Mouse (Mus musculus) embryonic fibroblast, embryonic 13.5 days (primary cell): ENCODE measurements around the gene Gm5460.

Source experiments
- CTCF ChIP-seq: IDR thresholded peaks from 2 replicates; pipeline ENCODE4 v1.5.1; 2011; ENCODE audit warnings: mild to moderate bottlenecking, control low read depth, low read length, moderate library complexity, borderline replicate concordance; ENCODE audit not compliant: insufficient read depth
- POLR2A ChIP-seq: IDR thresholded peaks from 2 replicates; pipeline ENCODE4 v1.6.1; 2011; ENCODE audit warnings: low read depth, mild to moderate bottlenecking, control low read depth, low read length, moderate library complexity

DNA sequence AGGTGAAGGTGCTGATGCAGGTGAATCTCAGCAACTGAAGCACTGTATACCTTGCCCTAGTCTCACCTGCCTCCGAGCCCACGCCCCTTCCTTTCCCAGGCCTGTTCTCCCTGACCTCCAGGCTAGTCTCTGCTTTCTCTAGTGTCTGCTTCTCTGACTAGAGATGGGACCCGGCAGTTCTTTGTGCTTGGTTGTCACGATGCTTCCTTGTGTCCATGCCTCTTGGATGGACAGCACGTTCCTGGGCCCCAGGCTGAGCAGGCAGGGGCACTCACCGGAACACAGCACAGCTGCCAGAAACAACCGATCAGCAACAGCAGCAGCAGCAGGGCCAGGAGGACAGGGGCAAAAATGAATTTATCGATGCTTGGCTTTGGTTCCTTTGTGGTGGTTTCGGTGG, 23.5 kb upstream of the Gm5460 start:
- TF ChIP-seq POLR2A = no peak
- no peak for TF ChIP-seq CTCF
